Mouse (Mus musculus) forebrain, embryonic 14.5 days (tissue): ENCODE measurements around the gene Nkain1. TPM values are rescaled to one million over a fixed set of nuclear protein-coding genes. Genes with fewer than 3 reads are reported as not detected.

Source experiments
- ATAC-seq: fragments of 200-750 bp; cut with Nextera tagmentation; 2 replicates; pipeline ENCODE4 v1.8.0; 2017; ENCODE audit warnings: mild to moderate bottlenecking, moderate library complexity
- DNase-seq: peaks from one replicate; pipeline ENCODE4 v3.0.0-alpha.2; 2015; ENCODE audit warnings: low spot score
- H3K27ac ChIP-seq: fragments of 300-500 bp; sonication (generic); 2 replicates; pipeline ENCODE4 v1.5.1; 2014; ENCODE audit warnings: low read depth, mild to moderate bottlenecking, control low read depth, low read length, moderate library complexity
- H3K27me3 ChIP-seq: fragments of 300-500 bp; sonication (generic); replicated peaks from 2 replicates; pipeline ENCODE4 v1.6.1; 2014; ENCODE audit warnings: low read length, control low read depth, mixed read lengths; ENCODE audit not compliant: control insufficient read depth, insufficient read depth
- H3K36me3 ChIP-seq: fragments of 300-500 bp; sonication (generic); 2 replicates; pipeline ENCODE4 v1.6.1; 2014; ENCODE audit warnings: low read length, control low read depth; ENCODE audit not compliant: control insufficient read depth, insufficient read depth
- H3K4me1 ChIP-seq: fragments of 300-500 bp; sonication (generic); 2 replicates; pipeline ENCODE4 v1.6.1; 2014; ENCODE audit warnings: antibody characterized with exemption, low read length, control low read depth; ENCODE audit not compliant: control insufficient read depth, insufficient read depth
- H3K4me2 ChIP-seq: fragments of 300-500 bp; sonication (generic); 2 replicates; pipeline ENCODE4 v1.6.1; 2014; ENCODE audit warnings: mild to moderate bottlenecking, control low read depth, low read length
- H3K4me3 ChIP-seq: fragments of 300-500 bp; sonication (generic); 2 replicates; pipeline ENCODE4 v1.5.1; 2014; ENCODE audit warnings: low read depth, low read length, control low read depth
- H3K9ac ChIP-seq: fragments of 300-500 bp; sonication (generic); 2 replicates; pipeline ENCODE4 v1.6.1; 2014; ENCODE audit warnings: mild to moderate bottlenecking, low read length, control low read depth, moderate library complexity
- H3K9me3 ChIP-seq: fragments of 300-500 bp; sonication (generic); replicated peaks from 2 replicates; pipeline ENCODE4 v1.6.1; 2016; ENCODE audit warnings: low read length, control low read depth, mixed read lengths; ENCODE audit not compliant: control insufficient read depth
- WGBS: fragments of 180-500 bp; shearing (Covaris S2); extraction: QIAGEN DNeasy Blood & Tissue Kit; methylation state at CpG from one replicate; pipeline ENCODE4 v1.1.7; 2014; 5-methylcytosine and 5-hydroxymethylcytosine counted together
- polyA plus RNA-seq: library from polyadenylated mRNA; unstranded; fragments of >200 nt; fragmentation: Nextera tagmentation; extraction: Ambion mirVana; gene quantifications from 2 replicates; pipeline ENCODE4 v1.2.1, GENCODE M21; 2014

The Nkain1 gene
- polyA plus RNA-seq, 1 experiment from 2014 or later: 12.6 TPM

GRCm38 (mm10) chr4:130572545-130572944 lies 1.4 kb downstream of the Nkain1 start:
- DNase-seq: no peak
- ATAC-seq: no peak
- Histone ChIP-seq H3K9me3 (no peaks in the 10 kb centered on the region), H3K4me2 (peak overlapping the region; percentile 78), H3K4me1 (peaks cover 35% of the 10 kb centered on the region), H3K4me3 (peak overlapping the region; percentile 84), H3K9ac (peak overlapping the region; percentile 98), H3K36me3 (no peaks in the 10 kb centered on the region), H3K27ac (peak overlapping the region; percentile 30; the same call in 1 of the 2 replicates), H3K27me3 (no peaks in the 10 kb centered on the region)
- 30% methylated on average over 10 of the region's 10 CpGs for WGBS

- H3K4me1 ChIP-seq: peaks cover 35% of the 10 kb centered on the region
- no peaks in the 10 kb centered on the region for H3K27me3 ChIP-seq
- no peaks in the 10 kb centered on the region for H3K9me3 ChIP-seq
- DNase-seq (peak; percentile 62), ATAC-seq (peak; percentile 38; the same call in 1 of the 2 replicates)
- peak overlapping the region; percentile 78 for H3K4me2 ChIP-seq
- no peaks in the 10 kb centered on the region for H3K36me3 ChIP-seq
- WGBS: 14% methylated on average over 10 of the region's 10 CpGs
- peak overlapping the region; percentile 66 for H3K27ac ChIP-seq
- 0 out of 2 replicates have a peak overlapping the region, but pooled peaks have one; percentile 22 for H3K9ac ChIP-seq
- no peak overlapping the region for H3K4me3 ChIP-seq
Measured at GRCm38 (mm10) chr4:130570941-130571720, 2.8 kb downstream of the Nkain1 start.

GRCm38 (mm10) chr4:130568043-130568978 lies 5.7 kb downstream of the Nkain1 start:
- no peak overlapping the region for H3K4me3 ChIP-seq
- 36% methylated on average over 23 of the region's 23 CpGs for WGBS

GRCm38 (mm10) chr4:130563820-130564219 lies 10.2 kb downstream of the Nkain1 start:
- H3K36me3 ChIP-seq: peaks cover 5% of the 10 kb centered on the region; the same call in 1 of the 2 replicates
- ATAC-seq: peak; percentile 81; the same call in 1 of the 2 replicates
- 8% methylated on average over 8 of the region's 8 CpGs for WGBS
- no peaks in the 10 kb centered on the region for H3K27me3 ChIP-seq
- H3K27ac ChIP-seq: no peak overlapping the region
- peak; percentile 85 for DNase-seq
- peaks cover 41% of the 10 kb centered on the region for H3K4me1 ChIP-seq
- no peaks in the 10 kb centered on the region for H3K9me3 ChIP-seq
- H3K4me2 ChIP-seq: peak overlapping the region; percentile 14; the same call in 1 of the 2 replicates
- no peak overlapping the region for H3K4me3 ChIP-seq
- no peak overlapping the region; the same call in 1 of the 2 replicates for H3K9ac ChIP-seq

More at GRCm38 (mm10) chr4:130568043-130568978, 5.7 kb downstream of the Nkain1 start:
- peaks cover 53% of the 10 kb centered on the region for H3K4me1 ChIP-seq
- no peak overlapping the region for H3K9ac ChIP-seq
- H3K4me2 ChIP-seq: peak overlapping the region; percentile 12; the same call in 1 of the 2 replicates
- no peaks in the 10 kb centered on the region for H3K27me3 ChIP-seq
- H3K9me3 ChIP-seq: no peaks in the 10 kb centered on the region
- no peak for ATAC-seq
- peaks cover 2% of the 10 kb centered on the region; the same call in 1 of the 2 replicates for H3K36me3 ChIP-seq
- no peak overlapping the region for H3K27ac ChIP-seq
- DNase-seq: peak; percentile 84

GRCm38 (mm10) chr4:130563260-130563756 lies 10.7 kb downstream of the Nkain1 start:
- peaks cover 38% of the 10 kb centered on the region for H3K4me1 ChIP-seq
- DNase-seq (no peak), ATAC-seq (no peak)
- no peak overlapping the region for H3K4me2 ChIP-seq
- peaks cover 5% of the 10 kb centered on the region; the same call in 1 of the 2 replicates for H3K36me3 ChIP-seq
- 86% methylated on average over 9 of the region's 9 CpGs for WGBS
- no peaks in the 10 kb centered on the region for H3K27me3 ChIP-seq
- H3K4me3 ChIP-seq: no peak overlapping the region
- H3K27ac ChIP-seq: no peak overlapping the region
- H3K9me3 ChIP-seq: no peaks in the 10 kb centered on the region
- no peak overlapping the region for H3K9ac ChIP-seq

- H3K4me2 ChIP-seq: no peak overlapping the region
- H3K27ac ChIP-seq: peak overlapping the region; percentile 36; the same call in 1 of the 2 replicates
- no peak overlapping the region for H3K4me3 ChIP-seq
- no peaks in the 10 kb centered on the region for H3K9me3 ChIP-seq
- no peak; the same call in 1 of the 2 replicates for ATAC-seq
- no peak overlapping the region for H3K9ac ChIP-seq
- no peak for DNase-seq
- H3K36me3 ChIP-seq: peaks cover 5% of the 10 kb centered on the region; the same call in 1 of the 2 replicates
- H3K27me3 ChIP-seq: no peaks in the 10 kb centered on the region
- WGBS: 48% methylated on average over 11 of the region's 11 CpGs
- H3K4me1 ChIP-seq: peaks cover 37% of the 10 kb centered on the region
Measured at GRCm38 (mm10) chr4:130560576-130561310, 13.2 kb downstream of the Nkain1 start.

GRCm38 (mm10) chr4:130559220-130559619 lies 14.8 kb downstream of the Nkain1 start:
- H3K9me3 ChIP-seq: no peaks in the 10 kb centered on the region
- no peak overlapping the region for H3K4me3 ChIP-seq
- no peak overlapping the region for H3K4me2 ChIP-seq
- peaks cover 28% of the 10 kb centered on the region for H3K4me1 ChIP-seq
- no peak for DNase-seq
- H3K27me3 ChIP-seq: no peaks in the 10 kb centered on the region
- no peak for ATAC-seq
- 87% methylated on average over 3 of the region's 3 CpGs for WGBS
- no peak overlapping the region for H3K27ac ChIP-seq
- H3K9ac ChIP-seq: no peak overlapping the region
- peaks cover 5% of the 10 kb centered on the region; the same call in 1 of the 2 replicates for H3K36me3 ChIP-seq

- 66% methylated on average over 12 of the region's 12 CpGs for WGBS
- peaks cover 20% of the 10 kb centered on the region for H3K4me1 ChIP-seq
- peaks cover 2% of the 10 kb centered on the region; the same call in 1 of the 2 replicates for H3K36me3 ChIP-seq
- peak; percentile 45 for DNase-seq
- H3K9ac ChIP-seq: no peak overlapping the region
- H3K4me2 ChIP-seq: no peak overlapping the region
- no peak for ATAC-seq
- no peaks in the 10 kb centered on the region for H3K9me3 ChIP-seq
- no peak overlapping the region for H3K4me3 ChIP-seq
- no peak overlapping the region for H3K27ac ChIP-seq
- H3K27me3 ChIP-seq: no peaks in the 10 kb centered on the region
Measured at GRCm38 (mm10) chr4:130557852-130558251, 16.1 kb downstream of the Nkain1 start.
